Mouse (Mus musculus) MEL (cell line): ENCODE measurements around the gene Mpg. TPM values are rescaled to one million over a fixed set of nuclear protein-coding genes. Genes with fewer than 3 reads are reported as not detected.

Source experiments
- DNase-seq: peaks from one replicate; pipeline ENCODE4 v3.0.0; 2011; ENCODE audit warnings: low read depth, low spot score
- H3K27ac ChIP-seq: 2 replicates; pipeline ENCODE4 v1.5.1; 2012; ENCODE audit warnings: low read depth, mild to moderate bottlenecking, control low read depth, low read length, moderate library complexity; ENCODE audit not compliant: control insufficient read depth
- H3K27me3 ChIP-seq, 2 experiments: fragments of 150-350 bp in 1 of 2; sonication (generic) in 1 of 2; 2 replicates each; pipeline ENCODE4 v1.6.1; 2012; ENCODE audit warnings: low read length in 2 of 2, mild to moderate bottlenecking in 2 of 2, improper control_type of control experiment in 1 of 2, moderate library complexity in 1 of 2; ENCODE audit not compliant: insufficient read depth in 2 of 2, control insufficient read depth in 1 of 2
- H3K36me3 ChIP-seq, 2 experiments: 2 replicates each; pipeline ENCODE4 v1.6.1; 2012 to 2014; ENCODE audit warnings: low read length in 2 of 2, improper control_type of control experiment in 1 of 2, inconsistent platforms in 1 of 2, mild to moderate bottlenecking in 1 of 2; ENCODE audit not compliant: insufficient read depth in 2 of 2, control insufficient read depth in 1 of 2
- H3K4me1 ChIP-seq, 2 experiments: fragments of 150-350 bp in 1 of 2; sonication (generic) in 1 of 2; 2 replicates each; pipeline ENCODE4 v1.6.1; 2012; ENCODE audit warnings: low read length in 2 of 2, improper control_type of control experiment in 1 of 2, mild to moderate bottlenecking in 1 of 2; ENCODE audit not compliant: insufficient read depth in 2 of 2, control insufficient read depth in 1 of 2
- H3K4me3 ChIP-seq, 2 experiments: fragments of 150-350 bp in 1 of 2; sonication (generic) in 1 of 2; 2 replicates each; pipeline ENCODE4 v1.5.1; 2012; ENCODE audit warnings: low read depth in 2 of 2, low read length in 2 of 2, mild to moderate bottlenecking in 2 of 2, moderate library complexity in 2 of 2, control low read depth in 1 of 2, improper control_type of control experiment in 1 of 2; ENCODE audit not compliant: control insufficient read depth in 1 of 2, insufficient read depth in 1 of 2
- H3K79me2 ChIP-seq: 2 replicates; pipeline ENCODE4 v1.6.1; 2012; ENCODE audit warnings: mild to moderate bottlenecking, low read length, moderate library complexity; ENCODE audit not compliant: control insufficient read depth, poor library complexity, insufficient read depth
- H3K9ac ChIP-seq: 2 replicates; pipeline ENCODE4 v1.6.1; 2012; ENCODE audit warnings: low read depth, mild to moderate bottlenecking, control low read depth, low read length, moderate library complexity; ENCODE audit not compliant: control insufficient read depth, poor library complexity, severe bottlenecking
- H3K9me3 ChIP-seq: fragments of 150-350 bp; sonication (generic); replicated peaks from 2 replicates; pipeline ENCODE4 v1.6.1; 2012; ENCODE audit warnings: mild to moderate bottlenecking, low read length, improper control_type of control experiment, moderate library complexity; ENCODE audit not compliant: insufficient read depth
- CTCF ChIP-seq, 3 experiments: IDR thresholded peaks in 2 of 3; conservative IDR thresholded peaks in 1 of 3; 2 replicates each; pipeline ENCODE4 v1.5.1; 2011 to 2012; ENCODE audit warnings: low read length in 3 of 3, low read depth in 2 of 3, mild to moderate bottlenecking in 2 of 3, improper control_type of control experiment in 1 of 3, inconsistent platforms in 1 of 3, mixed read lengths in 1 of 3, moderate library complexity in 1 of 3; ENCODE audit not compliant: control insufficient read depth in 1 of 3, insufficient read depth in 1 of 3, poor library complexity in 1 of 3, severe bottlenecking in 1 of 3
- E2F4 ChIP-seq: IDR thresholded peaks from 2 replicates; pipeline ENCODE4 v1.6.1; 2011; ENCODE audit warnings: low read depth, low read length, improper control_type of control experiment, borderline replicate concordance
- EP300 ChIP-seq, 2 experiments: IDR thresholded peaks; 2 replicates each; pipeline ENCODE4 v1.6.1; 2011; ENCODE audit warnings: improper control_type of control experiment in 2 of 2, low read length in 2 of 2, low read depth in 1 of 2, mild to moderate bottlenecking in 1 of 2
- GABPA ChIP-seq: IDR thresholded peaks from 2 replicates; pipeline ENCODE4 v1.6.1; 2012; ENCODE audit warnings: low read depth, mild to moderate bottlenecking, inconsistent platforms, low read length, improper control_type of control experiment, moderate library complexity
- JUND ChIP-seq: IDR thresholded peaks from 2 replicates; pipeline ENCODE4 v1.6.1; 2011; ENCODE audit warnings: low read depth, mild to moderate bottlenecking, improper control_type of control experiment, low read length
- MEF2A ChIP-seq: IDR thresholded peaks from 2 replicates; pipeline ENCODE4 v1.6.1; 2014; ENCODE audit warnings: low read depth, mild to moderate bottlenecking, inconsistent platforms, low read length, improper control_type of control experiment; ENCODE audit not compliant: poor library complexity, insufficient replicate concordance, severe bottlenecking; ENCODE audit errors: extremely low read depth
- MXI1 ChIP-seq: IDR thresholded peaks from 2 replicates; pipeline ENCODE4 v1.6.1; 2011; ENCODE audit warnings: mild to moderate bottlenecking, low read depth, low read length, improper control_type of control experiment
- MYB ChIP-seq: IDR thresholded peaks from 2 replicates; pipeline ENCODE4 v1.6.1; 2011; ENCODE audit warnings: mild to moderate bottlenecking, low read depth, low read length, improper control_type of control experiment
- MYC ChIP-seq: IDR thresholded peaks from 2 replicates; pipeline ENCODE4 v1.6.1; 2011; ENCODE audit warnings: low read depth, mild to moderate bottlenecking, low read length, improper control_type of control experiment, moderate library complexity
- NRF1 ChIP-seq: IDR thresholded peaks from 2 replicates; pipeline ENCODE4 v1.6.1; 2014; ENCODE audit warnings: low read depth, mild to moderate bottlenecking, inconsistent platforms, low read length, improper control_type of control experiment, moderate library complexity; ENCODE audit not compliant: poor library complexity, insufficient read depth, severe bottlenecking
- POLR2AphosphoS2 ChIP-seq: IDR thresholded peaks from 2 replicates; pipeline ENCODE4 v1.6.1; 2011; ENCODE audit warnings: low read length, improper control_type of control experiment
- SIN3A ChIP-seq: IDR thresholded peaks from 2 replicates; pipeline ENCODE4 v1.6.1; 2012; ENCODE audit warnings: low read length, improper control_type of control experiment, inconsistent platforms
- TBP ChIP-seq: IDR thresholded peaks from 2 replicates; pipeline ENCODE4 v1.8.0; 2011; ENCODE audit warnings: low read depth, low read length, improper control_type of control experiment
- ZNF384 ChIP-seq: IDR thresholded peaks from 2 replicates; pipeline ENCODE4 v1.6.1; 2012; ENCODE audit warnings: low read depth, mild to moderate bottlenecking, inconsistent platforms, low read length, improper control_type of control experiment
- polyA plus RNA-seq, 2 experiments: library from polyadenylated mRNA; stranded (reverse) in 1 of 2; unstranded in 1 of 2; fragments of >175 nt in 1 of 2; fragments of >200 nt in 1 of 2; gene quantifications; 2 replicates each; pipeline versions ENCODE4 v1.2.1 to v1.2.4; 2012; ENCODE audit warnings: low replicate concordance in 2 of 2, low read depth in 1 of 2; ENCODE audit not compliant: insufficient read length in 2 of 2, insufficient read depth in 1 of 2, missing spikeins in 1 of 2
- total RNA-seq: library from RNA; depleted of rRNA; stranded (reverse); fragments of 300-350 nt; gene quantifications from 2 replicates; pipeline ENCODE4 v1.2.3, GENCODE M21; 2012

Mpg gene
- total and polyA plus RNA-seq, 3 experiments = 42.0 to 43.2 TPM; not detected in 1

DNA sequence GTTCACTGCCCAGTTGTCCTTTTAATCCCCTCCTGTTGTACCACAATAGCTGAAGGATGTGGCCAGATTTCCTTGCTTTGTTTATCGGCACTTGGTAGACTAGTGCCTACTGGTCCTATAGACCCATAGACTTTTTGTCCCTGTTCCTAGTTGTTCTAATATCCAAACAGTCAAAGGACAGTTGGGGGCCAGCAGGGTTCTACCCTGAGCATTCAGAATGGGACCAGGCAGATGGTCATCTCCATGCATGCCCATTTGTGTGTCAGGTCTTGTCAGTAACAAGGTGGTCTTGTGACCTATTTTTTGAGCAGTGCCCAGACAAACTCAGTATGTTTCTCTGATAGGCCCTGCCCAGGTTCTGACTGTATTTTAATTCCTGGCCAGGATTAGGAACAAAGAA lies 736 bp downstream of the Mpg start:
- no peak for TF ChIP-seq E2F4
- TF ChIP-seq MXI1 = no peak
- no peak for TF ChIP-seq TBP
- TF ChIP-seq POLR2AphosphoS2 = no peak; the same call in 1 of the 2 replicates
- no peak for TF ChIP-seq NRF1
- TF ChIP-seq MYB = no peak
- TF ChIP-seq SIN3A = no peak
- TF ChIP-seq EP300 (IDR thresholded peaks at IDR 0.05; ENCODE audit: low read depth in 1 of 2, low read length in 2 of 2) = no peak
- TF ChIP-seq GABPA = no peak
- TF ChIP-seq JUND = no peak
- no peak for TF ChIP-seq MEF2A
- no peak for TF ChIP-seq ZNF384
- no peak for TF ChIP-seq MYC
- TF ChIP-seq, all 39 proteins: peak for 0
- no peak for DNase-seq
- Histone ChIP-seq H3K27me3 (peaks cover 4 to 6% of the 10 kb centered on the region in 2 experiments; a peak in 3 of 4 replicates), H3K36me3 (peaks cover 0 to 22% of the 10 kb centered on the region in 2 experiments; a peak in 2 of 4 replicates), H3K27ac (no peak overlapping the region), H3K79me2 (peaks cover 9% of the 10 kb centered on the region), H3K9me3 (no peaks in the 10 kb centered on the region), H3K4me3 (peak overlapping the region; percentile 59 to 79), H3K9ac (peak overlapping the region; percentile 89), H3K4me1 (peaks cover 14 to 43% of the 10 kb centered on the region in 2 experiments)

DNA sequence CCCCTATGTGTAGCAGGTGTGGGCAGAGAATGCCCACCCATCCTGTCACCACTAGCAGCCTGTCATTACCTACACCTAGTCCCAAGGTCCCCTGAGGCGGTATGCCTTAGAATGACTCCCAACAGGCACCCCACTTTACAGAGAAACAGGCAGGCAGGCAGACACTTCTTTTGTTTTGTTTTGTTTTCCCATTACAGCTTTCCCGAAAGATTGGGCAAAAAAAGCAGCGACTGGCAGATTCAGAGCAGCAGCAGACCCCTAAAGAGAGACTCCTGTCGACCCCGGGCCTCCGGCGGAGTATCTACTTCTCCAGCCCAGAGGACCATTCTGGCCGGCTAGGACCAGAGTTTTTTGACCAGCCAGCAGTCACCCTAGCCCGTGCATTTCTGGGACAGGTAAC lies 1.2 kb downstream of the Mpg start:
- Histone ChIP-seq H3K9me3 (no peaks in the 10 kb centered on the region), H3K36me3 (peaks cover 0 to 22% of the 10 kb centered on the region in 2 experiments; a peak in 2 of 4 replicates), H3K27ac (no peak overlapping the region), H3K79me2 (peaks cover 9% of the 10 kb centered on the region), H3K9ac (no peak overlapping the region), H3K27me3 (peaks cover 1 to 3% of the 10 kb centered on the region in 2 experiments; a peak in 2 of 4 replicates), H3K4me1 (peaks cover 14 to 39% of the 10 kb centered on the region in 2 experiments), H3K4me3 (no peak overlapping the region)
- TF ChIP-seq CTCF (IDR thresholded peaks at IDR 0.05 in 2 of 3, conservative IDR thresholded peaks at IDR 0.05 in 1 of 3; ENCODE audit: control insufficient read depth in 1 of 3, insufficient read depth in 1 of 3, low read depth in 2 of 3, low read length in 3 of 3, poor library complexity in 1 of 3, severe bottlenecking in 1 of 3) (no peak), ZNF384 (no peak), E2F4 (no peak), SIN3A (no peak), MYC (no peak)
- DNase-seq = no peak
